Mouse (Mus musculus) small intestine, adult 2 months (tissue): ENCODE data around the gene Ttc9c. TPM values are rescaled to one million over a fixed set of nuclear protein-coding genes. Genes with fewer than 3 reads are reported as not detected.

Source experiments
- H3K27ac ChIP-seq: fragments of 200-500 bp; 2 replicates; pipeline ENCODE4 v1.5.1; 2012; ENCODE audit warnings: low read depth, low read length, control low read depth, inconsistent platforms; ENCODE audit not compliant: insufficient read depth
- H3K27me3 ChIP-seq: fragments of 200-500 bp; 2 replicates; pipeline ENCODE4 v1.6.1; 2012; ENCODE audit warnings: mild to moderate bottlenecking, moderate library complexity, low read length, inconsistent platforms; ENCODE audit not compliant: control insufficient read depth, insufficient read depth
- H3K36me3 ChIP-seq: fragments of 200-500 bp; 2 replicates; pipeline ENCODE4 v1.6.1; 2012; ENCODE audit warnings: mild to moderate bottlenecking, low read length, control low read depth, inconsistent platforms; ENCODE audit not compliant: control insufficient read depth, insufficient read depth
- H3K4me1 ChIP-seq: fragments of 200-500 bp; 2 replicates; pipeline ENCODE4 v1.6.1; 2012; ENCODE audit warnings: low read length, inconsistent platforms, mixed read lengths; ENCODE audit not compliant: control insufficient read depth, insufficient read depth, insufficient read length
- H3K4me3 ChIP-seq: fragments of 200-500 bp; 2 replicates; pipeline ENCODE4 v1.5.1; 2012; ENCODE audit warnings: low read depth, mild to moderate bottlenecking, control low read depth, inconsistent platforms, low read length, moderate library complexity
- CTCF ChIP-seq: fragments of 200-500 bp; IDR thresholded peaks from 2 replicates; pipeline ENCODE4 v1.5.1; 2012; ENCODE audit warnings: low read depth, mild to moderate bottlenecking, control low read depth, inconsistent platforms, low read length, moderate library complexity, mixed read lengths; ENCODE audit not compliant: insufficient replicate concordance, insufficient read length; ENCODE audit errors: extremely low read depth
- POLR2A ChIP-seq: fragments of 200-500 bp; IDR thresholded peaks from 2 replicates; pipeline ENCODE4 v1.6.1; 2012; ENCODE audit warnings: low read depth, mild to moderate bottlenecking, control low read depth, inconsistent platforms, low read length, moderate library complexity
- WGBS: fragments of 180-500 bp; shearing (Covaris S2); methylation state at CpG from one replicate; pipeline ENCODE4 v1.1.7; 2018; 5-methylcytosine and 5-hydroxymethylcytosine counted together
- polyA plus RNA-seq: library from polyadenylated mRNA; depleted of rRNA; stranded (reverse); fragments of >200 nt; gene quantifications from 2 replicates; pipeline ENCODE4 v1.2.3, GENCODE M21; 2012

The Ttc9c gene
- polyA plus RNA-seq, 1 experiment = 8.9 TPM

DNA sequence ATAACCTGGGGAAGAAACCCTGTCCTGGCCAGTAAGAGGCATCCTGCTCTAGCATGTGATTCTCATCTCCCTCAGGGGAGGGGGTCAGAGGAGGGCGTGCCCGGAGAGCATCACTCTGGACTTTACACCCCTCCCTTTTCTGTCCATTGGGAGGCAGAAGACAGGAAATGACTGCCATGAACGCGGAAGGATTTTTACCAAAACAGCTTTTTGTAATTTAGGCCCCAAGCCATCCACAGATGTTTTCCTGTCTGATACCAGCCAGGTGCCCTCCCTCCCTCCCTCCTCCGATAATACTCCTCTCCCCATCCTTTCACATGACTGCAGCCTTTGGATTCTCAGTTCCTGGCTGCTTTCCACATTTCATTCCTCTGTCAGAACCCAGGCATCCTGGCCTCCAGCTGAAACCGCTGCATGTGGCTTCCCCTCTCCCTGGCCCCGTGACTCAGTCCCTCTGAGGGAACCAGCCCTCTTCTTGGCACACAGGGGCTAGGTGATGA is 31.3 kb upstream of the Ttc9c start, which contains the start of gene Lrrn4cl:
Lrrn4cl (plus strand) TSS at position 367 of the 500 bp plus-strand sequence.
- Histone ChIP-seq H3K4me3 (no peak within 1 kb of the TSS), H3K4me1 (no peaks in the 10 kb centered on the region), H3K27me3 (no peaks in the 10 kb centered on the region), H3K36me3 (peaks cover 17% of the 10 kb centered on the region), H3K27ac (0 out of 2 replicates have a peak within 1 kb of the TSS, but pooled peaks have one; percentile 26)
- TF ChIP-seq CTCF = no peak
- no peak for TF ChIP-seq POLR2A
- 32% methylated on average over 7 of the region's 7 CpGs for WGBS

DNA sequence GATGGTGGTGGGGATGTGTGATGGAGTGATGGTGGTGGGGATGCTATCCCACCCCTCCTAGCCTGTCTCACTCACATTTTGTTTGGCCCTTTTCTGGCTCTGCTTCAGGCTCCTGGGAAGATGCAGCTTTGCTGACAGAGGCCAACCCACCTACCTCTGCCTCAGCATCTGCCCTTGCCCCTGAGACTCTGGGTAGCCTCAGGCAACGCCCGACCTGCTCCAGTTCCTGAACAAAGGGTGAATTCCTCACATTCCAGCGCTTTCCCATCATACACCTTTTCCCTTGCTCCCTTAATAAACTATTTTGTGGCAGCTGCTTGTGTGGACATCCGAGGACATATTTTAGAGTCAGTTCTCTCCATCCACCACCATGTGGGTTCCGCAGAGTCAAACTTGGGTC is 29.2 kb upstream of the Ttc9c start:
- H3K4me1 ChIP-seq = no peaks in the 10 kb centered on the region
- H3K27me3 ChIP-seq = no peaks in the 10 kb centered on the region
- no peak overlapping the region for H3K27ac ChIP-seq
- peaks cover 17% of the 10 kb centered on the region for H3K36me3 ChIP-seq
- H3K4me3 ChIP-seq = no peak overlapping the region
- WGBS = 80% methylated on average over 5 of the region's 5 CpGs
- TF ChIP-seq POLR2A = no peak
- no peak for TF ChIP-seq CTCF

DNA sequence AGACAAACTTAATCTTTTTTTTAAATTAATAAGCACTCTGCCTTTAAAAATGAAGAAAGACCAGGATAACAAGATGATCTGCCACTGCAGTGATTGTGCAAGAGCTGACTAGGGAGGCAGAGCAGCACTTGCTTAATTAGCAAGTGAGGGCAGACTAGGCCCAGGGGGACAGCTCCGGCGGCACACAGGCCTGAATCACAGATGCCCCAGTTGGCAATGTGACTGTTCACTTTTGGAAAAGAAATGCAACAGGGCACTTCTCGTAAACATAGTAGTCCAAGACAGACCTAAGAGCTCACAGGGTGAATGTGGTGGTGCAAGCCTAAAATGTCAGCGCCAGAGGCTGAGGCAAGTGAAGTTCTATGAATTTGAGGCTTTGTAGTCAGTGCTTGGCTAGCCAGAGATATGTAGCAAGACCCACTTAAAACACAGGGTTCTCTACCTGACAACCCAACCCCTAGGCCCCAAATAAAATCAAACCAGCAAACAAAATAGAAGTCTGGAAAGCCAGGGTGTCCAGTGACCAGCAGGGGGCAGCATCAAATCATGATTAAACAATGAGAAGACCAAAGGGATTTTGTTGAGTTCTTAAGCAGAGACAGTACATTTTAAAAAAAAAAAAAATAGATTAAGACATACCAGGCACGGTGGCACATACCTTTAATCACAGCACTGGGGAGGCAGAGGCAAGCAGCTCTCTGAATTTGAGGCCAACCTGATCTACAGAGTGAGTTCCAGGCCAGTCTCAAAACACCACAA is 25.4 kb upstream of the Ttc9c start:
- Histone ChIP-seq H3K36me3 (peaks cover 17% of the 10 kb centered on the region), H3K4me1 (peaks cover 6% of the 10 kb centered on the region), H3K27me3 (no peaks in the 10 kb centered on the region), H3K27ac (no peak overlapping the region), H3K4me3 (no peak overlapping the region)
- WGBS = 66% methylated on average over 5 of the region's 5 CpGs
- 0 out of 2 replicates have a peak, but pooled peaks have one; percentile 6 for TF ChIP-seq CTCF
- no peak for TF ChIP-seq POLR2A

DNA sequence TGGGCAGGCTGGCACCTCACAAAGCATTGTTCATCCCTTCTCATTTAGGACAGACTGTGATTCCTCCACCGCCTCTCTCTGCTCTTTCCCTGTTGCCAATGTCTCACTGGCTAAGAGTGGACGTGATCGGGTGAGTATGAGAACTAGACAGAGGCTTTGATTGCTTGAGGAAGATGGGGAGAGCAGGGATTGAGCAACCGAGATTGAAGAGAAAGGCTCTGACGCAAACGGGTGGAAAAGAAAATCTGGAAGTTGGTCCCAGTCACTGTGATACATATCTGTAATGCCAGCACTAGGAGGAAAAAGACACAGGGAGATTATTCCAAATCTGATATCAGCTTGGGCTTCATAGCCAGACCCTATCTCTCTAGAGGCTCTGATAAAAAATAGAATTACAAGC is 23.8 kb upstream of the Ttc9c start:
- Histone ChIP-seq H3K27me3 (no peaks in the 10 kb centered on the region), H3K27ac (no peak overlapping the region), H3K4me1 (peaks cover 11% of the 10 kb centered on the region), H3K36me3 (peaks cover 17% of the 10 kb centered on the region), H3K4me3 (no peak overlapping the region)
- 87% methylated on average over 6 of the region's 6 CpGs for WGBS
- TF ChIP-seq POLR2A (no peak), CTCF (no peak)

DNA sequence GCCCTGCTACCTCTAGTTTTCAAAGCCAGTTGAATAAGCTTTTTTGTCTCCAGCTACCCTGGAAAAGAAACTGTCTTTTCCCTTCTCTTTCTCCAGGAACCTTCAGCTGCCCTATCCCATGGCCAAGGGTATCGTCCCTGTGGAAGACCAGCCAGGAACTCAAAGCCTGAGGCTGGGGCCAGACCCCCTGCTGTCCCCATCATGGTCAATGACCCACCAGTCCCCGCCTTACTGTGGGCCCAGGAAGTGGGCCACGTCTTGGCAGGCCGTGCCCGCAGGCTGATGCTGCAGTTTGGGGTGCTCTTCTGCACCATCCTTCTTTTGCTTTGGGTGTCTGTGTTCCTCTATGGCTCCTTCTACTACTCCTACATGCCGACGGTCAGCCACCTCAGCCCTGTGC is 21.9 kb upstream of the Ttc9c start:
- 86% methylated on average over 7 of the region's 7 CpGs for WGBS
- Histone ChIP-seq H3K27ac (no peak overlapping the region), H3K27me3 (no peaks in the 10 kb centered on the region), H3K4me1 (peaks cover 14% of the 10 kb centered on the region), H3K36me3 (0 out of 2 replicates have a peak, but pooled peaks cover 2% of the 10 kb centered on the region), H3K4me3 (peak overlapping the region; percentile 84)
- no peak for TF ChIP-seq POLR2A
- no peak for TF ChIP-seq CTCF

GRCm38 (mm10) chr19:8839908-8840791 is 21.0 kb upstream of the Ttc9c start:
- peak overlapping the region; percentile 30; the same call in 1 of the 2 replicates for H3K27ac ChIP-seq
- H3K4me1 ChIP-seq = peaks cover 14% of the 10 kb centered on the region
- TF ChIP-seq CTCF (no peak), POLR2A (peak; percentile 61)
- H3K36me3 ChIP-seq = peaks cover 1% of the 10 kb centered on the region; the same call in 1 of the 2 replicates
- 26% methylated on average over 29 of the region's 29 CpGs for WGBS
- peak overlapping the region; percentile 84 for H3K4me3 ChIP-seq
- no peaks in the 10 kb centered on the region for H3K27me3 ChIP-seq
